ENCODE assay signal across 10 mouse cellular contexts in the genomic region with DNA sequence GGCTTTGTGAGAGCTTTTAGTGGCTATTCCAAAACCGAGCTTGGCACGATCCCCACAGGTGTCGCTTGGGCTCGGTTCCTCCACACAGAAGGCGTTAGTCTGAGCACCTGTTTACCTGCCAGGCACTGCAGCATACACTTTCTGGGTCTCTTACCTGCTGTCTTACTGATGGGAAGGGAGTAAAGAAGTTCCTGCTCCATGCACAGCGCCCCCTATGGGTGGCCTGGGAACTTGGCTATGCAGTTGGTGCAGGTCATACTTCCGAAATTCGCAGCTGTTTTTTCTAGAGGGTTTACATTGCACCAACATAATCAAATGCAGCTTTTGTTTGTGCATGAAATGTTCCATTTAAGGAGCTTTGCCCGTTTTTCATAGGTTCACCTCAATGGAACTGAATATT. TPM values are rescaled to one million over a fixed set of nuclear protein-coding genes. Genes with fewer than 3 reads are reported as not detected.
A peak's percentile ranks its signal among the peaks of the same experiment; 100 is the strongest.
DNase-seq lines count a peak whose midpoint lies in the region; ATAC-seq and TF ChIP-seq lines count a peak whose summit lies in the region.
"Had no signal": no experiment of that assay in that cellular context is flagged by ENCODE, and none has a peak within 500 bp of the region (broad histone marks: within the 10 kb centered on the region; RNA-seq: fewer than 3 reads in every experiment).

No protein-coding gene starts in this region.

- H3K9ac ChIP-seq in liver, adult 2 months (ENCODE audit: low read depth, low read length) = no peak overlapping the region
- H3K9ac ChIP-seq in liver, embryonic 11.5 days (ENCODE audit: low read depth, low read length) = no peak overlapping the region
- H3K9ac ChIP-seq in stomach, postnatal 0 days (ENCODE audit: low read length) = no peak overlapping the region
- H3K9ac ChIP-seq: heart, embryonic 13.5 days; neural tube, embryonic 12.5 days had no signal

- H3K4me2 ChIP-seq in liver, embryonic 11.5 days = no peak overlapping the region
- no peak overlapping the region for H3K4me2 ChIP-seq in stomach, postnatal 0 days (replicated peaks; ENCODE audit: low read depth)
- H3K4me2 ChIP-seq: heart, embryonic 13.5 days; neural tube, embryonic 12.5 days had no signal

- peak; percentile 5 for DNase-seq in adrenal gland, postnatal 25 days
- no peak for DNase-seq in adrenal gland, adult 2 months
- DNase-seq in liver, adult 2 months (ENCODE audit: extremely low read depth, low read depth, low spot score) = no peak
- DNase-seq in liver, embryonic 11.5 days (ENCODE audit: low spot score) = no peak
- no peak for DNase-seq in brain, embryonic 14.5 days (ENCODE audit: low read depth)
- peak; percentile 35 for DNase-seq in stomach, postnatal 0 days (ENCODE audit: low spot score)
- DNase-seq in right cerebral cortex, postnatal 25 days = no peak
- DNase-seq in ovary, postnatal 36 days (ENCODE audit: low spot score) = no peak

- no peak overlapping the region for H3K4me3 ChIP-seq in liver, adult 2 months (ENCODE audit: insufficient read depth, low read depth, low read length)
- H3K4me3 ChIP-seq in liver, embryonic 11.5 days (ENCODE audit: low read depth, low read length) = no peak overlapping the region
- no peak overlapping the region for H3K4me3 ChIP-seq in stomach, postnatal 0 days (ENCODE audit: low read depth, low read length)
- H3K4me3 ChIP-seq: heart, embryonic 13.5 days; neural tube, embryonic 12.5 days had no signal

- no peak for ATAC-seq in liver, embryonic 11.5 days (replicated peaks; ENCODE audit: low FRiP score)
- ATAC-seq in stomach, postnatal 0 days (ENCODE audit: low FRiP score, low TSS enrichment) = no peak

- 66% methylated on average over 9 of the region's 9 CpGs for WGBS in liver, adult 2 months
- WGBS in liver, embryonic 11.5 days = 56% methylated on average over 9 of the region's 9 CpGs
- WGBS in stomach, postnatal 0 days = 41% methylated on average over 9 of the region's 9 CpGs

- no peak for TF ChIP-seq POLR2A in liver, adult 2 months (IDR thresholded peaks at IDR 0.05; ENCODE audit: extremely low read depth, insufficient read depth, low read length)
- no peak for TF ChIP-seq POLR2A in brain, embryonic 14.5 days (IDR thresholded peaks at IDR 0.05; ENCODE audit: borderline replicate concordance, extremely low read depth, insufficient read depth, insufficient read length, poor library complexity, severe bottlenecking)

- no peaks in the 10 kb centered on the region for H3K27me3 ChIP-seq in liver, adult 2 months (ENCODE audit: control insufficient read depth, insufficient read depth, low read length)
- no peaks in the 10 kb centered on the region for H3K27me3 ChIP-seq in liver, embryonic 11.5 days (replicated peaks; ENCODE audit: control insufficient read depth, insufficient read depth, low read length)
- no peaks in the 10 kb centered on the region for H3K27me3 ChIP-seq in stomach, postnatal 0 days (ENCODE audit: control insufficient read depth, insufficient read depth, low read length)
- H3K27me3 ChIP-seq: heart, embryonic 13.5 days; neural tube, embryonic 12.5 days had no signal

- TF ChIP-seq EP300 in stomach, postnatal 0 days (optimal IDR thresholded peaks at IDR 0.05) = no peak

- H3K79me2 ChIP-seq in liver, adult 2 months (ENCODE audit: control insufficient read depth, insufficient read depth, low read length) = no peaks in the 10 kb centered on the region; the same call in 1 of the 2 replicates

- TF ChIP-seq CTCF in liver, adult 2 months (IDR thresholded peaks at IDR 0.05; ENCODE audit: low read depth, low read length) = peak; percentile 71
- TF ChIP-seq CTCF in brain, embryonic 14.5 days (IDR thresholded peaks at IDR 0.05; ENCODE audit: borderline replicate concordance, extremely low read depth, insufficient read depth, insufficient read length) = peak; percentile 53; the same call in 1 of the 2 replicates
- TF ChIP-seq CTCF in stomach, postnatal 0 days (IDR thresholded peaks at IDR 0.05; ENCODE audit: low read depth) = peak; percentile 63

- peaks cover 2% of the 10 kb centered on the region for H3K4me1 ChIP-seq in liver, adult 2 months (ENCODE audit: control insufficient read depth, insufficient read depth, low read length)
- peaks cover 5% of the 10 kb centered on the region; the same call in 1 of the 2 replicates for H3K4me1 ChIP-seq in liver, embryonic 11.5 days (replicated peaks; ENCODE audit: control insufficient read depth, insufficient read depth, low read length)
- 0 out of 2 replicates have a peak, but pooled peaks cover 1% of the 10 kb centered on the region for H3K4me1 ChIP-seq in stomach, postnatal 0 days (replicated peaks; ENCODE audit: control insufficient read depth, insufficient read depth)

- no peak overlapping the region for H3K27ac ChIP-seq in liver, adult 2 months (replicated peaks; ENCODE audit: insufficient read depth, low read depth, low read length)
- H3K27ac ChIP-seq in liver, embryonic 11.5 days (ENCODE audit: low read depth, low read length) = no peak overlapping the region
- H3K27ac ChIP-seq in stomach, postnatal 0 days (replicated peaks) = no peak overlapping the region
- H3K27ac ChIP-seq: heart, embryonic 13.5 days; neural tube, embryonic 12.5 days had no signal

- H3K36me3 ChIP-seq in liver, adult 2 months (ENCODE audit: control insufficient read depth, insufficient read depth, low read length) = no peaks in the 10 kb centered on the region
- H3K36me3 ChIP-seq in liver, embryonic 11.5 days (ENCODE audit: control insufficient read depth, insufficient read depth, low read length) = no peaks in the 10 kb centered on the region
- H3K36me3 ChIP-seq in stomach, postnatal 0 days (ENCODE audit: control insufficient read depth, insufficient read depth, low read length) = no peaks in the 10 kb centered on the region
- H3K36me3 ChIP-seq: heart, embryonic 13.5 days; neural tube, embryonic 12.5 days had no signal

- H3K9me3 ChIP-seq in liver, embryonic 11.5 days (ENCODE audit: control insufficient read depth, low read length) = no peaks in the 10 kb centered on the region
- H3K9me3 ChIP-seq in stomach, postnatal 0 days (ENCODE audit: control insufficient read depth, low read length) = no peaks in the 10 kb centered on the region
- H3K9me3 ChIP-seq: heart, embryonic 13.5 days; neural tube, embryonic 12.5 days had no signal

RNA-seq across cellular contexts. Expression of gene Smco1, which starts 2.1 kb away (rescaled TPM):
- total RNA-seq in adrenal gland, postnatal 25 days (2021) = 0.36 TPM in 1 of 2 replicates, not detected in the other
- not detected for total RNA-seq in adrenal gland, adult 2 months (2021)
- not detected in 2 replicates for polyA plus RNA-seq in adrenal gland, adult 2 months (2012; rRNA removed)
- not detected in 2 replicates for total RNA-seq in liver, adult 2 months (2014; rRNA removed)
- not detected in 2 replicates for polyA plus RNA-seq in liver, adult 2 months (2012; rRNA removed)
- polyA plus RNA-seq in liver, embryonic 11.5 days (2014; fragmentation: Nextera tagmentation; extraction: Ambion mirVana) = not detected in 2 replicates
- polyA plus RNA-seq in brain, embryonic 14.5 days (2012; rRNA removed) = 0.05 and 0.11 TPM in 2 replicates
- 0.06 and 0.08 TPM in 2 replicates for polyA plus RNA-seq in stomach, postnatal 0 days (2015; fragmentation: Nextera tagmentation; extraction: Ambion mirVana)
- polyA plus RNA-seq: neural tube, embryonic 12.5 days had no signal

RNA-seq across cellular contexts. Expression of gene Rnf168, which starts 3.9 kb away (rescaled TPM):
- total RNA-seq in adrenal gland, postnatal 25 days (2021) = 29.1 and 33.9 TPM in 2 replicates
- 10 to 100 TPM; 20.4 to 24.8 TPM for total RNA-seq in adrenal gland, adult 2 months (2021)
- polyA plus RNA-seq in adrenal gland, adult 2 months (2012; rRNA removed) = 9.2 and 11.3 TPM in 2 replicates
- 6.2 and 7.3 TPM in 2 replicates for total RNA-seq in liver, adult 2 months (2014; rRNA removed)
- 5.1 and 6.2 TPM in 2 replicates for polyA plus RNA-seq in liver, adult 2 months (2012; rRNA removed)
- polyA plus RNA-seq in liver, embryonic 11.5 days (2014; fragmentation: Nextera tagmentation; extraction: Ambion mirVana) = 19.7 and 20.8 TPM in 2 replicates
- 14.5 and 16.0 TPM in 2 replicates for polyA plus RNA-seq in brain, embryonic 14.5 days (2012; rRNA removed)
- 17.9 and 20.2 TPM in 2 replicates for polyA plus RNA-seq in stomach, postnatal 0 days (2015; fragmentation: Nextera tagmentation; extraction: Ambion mirVana)

RNA-seq across cellular contexts. Expression of gene Wdr53, which starts 26.3 kb away (rescaled TPM):
- 15.1 and 16.3 TPM in 2 replicates for total RNA-seq in adrenal gland, postnatal 25 days (2021)
- 10 to 100 TPM; 10.2 to 16.1 TPM for total RNA-seq in adrenal gland, adult 2 months (2021)
- 0.62 and 1.6 TPM in 2 replicates for polyA plus RNA-seq in adrenal gland, adult 2 months (2012; rRNA removed)
- total RNA-seq in liver, adult 2 months (2014; rRNA removed) = 11.3 and 14.6 TPM in 2 replicates
- 3.7 and 4.1 TPM in 2 replicates for polyA plus RNA-seq in liver, adult 2 months (2012; rRNA removed)
- 22.0 and 23.2 TPM in 2 replicates for polyA plus RNA-seq in liver, embryonic 11.5 days (2014; fragmentation: Nextera tagmentation; extraction: Ambion mirVana)
- polyA plus RNA-seq in brain, embryonic 14.5 days (2012; rRNA removed) = 9.9 and 12.3 TPM in 2 replicates
- 17.7 and 22.3 TPM in 2 replicates for polyA plus RNA-seq in stomach, postnatal 0 days (2015; fragmentation: Nextera tagmentation; extraction: Ambion mirVana)

RNA-seq across cellular contexts. Expression of gene Fbxo45, which starts 26.4 kb away (rescaled TPM):
- 19.6 and 22.8 TPM in 2 replicates for total RNA-seq in adrenal gland, postnatal 25 days (2021)
- total RNA-seq in adrenal gland, adult 2 months (2021) = 10 to 100 TPM; 12.8 to 16.8 TPM
- polyA plus RNA-seq in adrenal gland, adult 2 months (2012; rRNA removed) = 3.3 and 3.9 TPM in 2 replicates
- total RNA-seq in liver, adult 2 months (2014; rRNA removed) = 4.4 and 4.5 TPM in 2 replicates
- polyA plus RNA-seq in liver, adult 2 months (2012; rRNA removed) = 1.8 and 2.1 TPM in 2 replicates
- polyA plus RNA-seq in liver, embryonic 11.5 days (2014; fragmentation: Nextera tagmentation; extraction: Ambion mirVana) = 13.0 and 13.3 TPM in 2 replicates
- 22.1 and 27.0 TPM in 2 replicates for polyA plus RNA-seq in brain, embryonic 14.5 days (2012; rRNA removed)
- polyA plus RNA-seq in stomach, postnatal 0 days (2015; fragmentation: Nextera tagmentation; extraction: Ambion mirVana) = 11.7 and 11.8 TPM in 2 replicates

RNA-seq across cellular contexts. Expression of gene Ubxn7, which starts 58.7 kb away (rescaled TPM):
- 40.4 and 77.1 TPM in 2 replicates for total RNA-seq in adrenal gland, postnatal 25 days (2021)
- total RNA-seq in adrenal gland, adult 2 months (2021) = 10 to 100 TPM; 44.2 to 73.3 TPM
- polyA plus RNA-seq in adrenal gland, adult 2 months (2012; rRNA removed) = 1.3 and 1.8 TPM in 2 replicates
- total RNA-seq in liver, adult 2 months (2014; rRNA removed) = 29.7 and 36.8 TPM in 2 replicates
- 1.9 and 2.1 TPM in 2 replicates for polyA plus RNA-seq in liver, adult 2 months (2012; rRNA removed)
- 13.7 and 15.3 TPM in 2 replicates for polyA plus RNA-seq in liver, embryonic 11.5 days (2014; fragmentation: Nextera tagmentation; extraction: Ambion mirVana)
- polyA plus RNA-seq in brain, embryonic 14.5 days (2012; rRNA removed) = 29.4 and 40.0 TPM in 2 replicates
- 8.0 and 8.2 TPM in 2 replicates for polyA plus RNA-seq in stomach, postnatal 0 days (2015; fragmentation: Nextera tagmentation; extraction: Ambion mirVana)

Comparison
In these comparisons a context has a peak if more than half of its experiments do, and no peak if none do; other contexts are left out.
1. DNase-seq: peak in adrenal gland, postnatal 25 days (single experiment) and stomach, postnatal 0 days (single experiment); none in adrenal gland, adult 2 months (single experiment), liver, adult 2 months (single experiment), liver, embryonic 11.5 days (single experiment), brain, embryonic 14.5 days (single experiment), right cerebral cortex, postnatal 25 days (single experiment) and ovary, postnatal 36 days (single experiment).
2. Peak in every context shown above with its lines, with median percentiles within 50 percentile points of each other: CTCF ChIP-seq.